Mouse (Mus musculus) spleen, postnatal 10 days (tissue): ENCODE measurements around the gene Nog.

Experiments
- DNase-seq, 2 experiments: peaks; one replicate each; pipeline ENCODE4 v3.0.0; 2021 to 2022; ENCODE audit warnings: low spot score in 2 of 2

The Nog gene

DNA sequence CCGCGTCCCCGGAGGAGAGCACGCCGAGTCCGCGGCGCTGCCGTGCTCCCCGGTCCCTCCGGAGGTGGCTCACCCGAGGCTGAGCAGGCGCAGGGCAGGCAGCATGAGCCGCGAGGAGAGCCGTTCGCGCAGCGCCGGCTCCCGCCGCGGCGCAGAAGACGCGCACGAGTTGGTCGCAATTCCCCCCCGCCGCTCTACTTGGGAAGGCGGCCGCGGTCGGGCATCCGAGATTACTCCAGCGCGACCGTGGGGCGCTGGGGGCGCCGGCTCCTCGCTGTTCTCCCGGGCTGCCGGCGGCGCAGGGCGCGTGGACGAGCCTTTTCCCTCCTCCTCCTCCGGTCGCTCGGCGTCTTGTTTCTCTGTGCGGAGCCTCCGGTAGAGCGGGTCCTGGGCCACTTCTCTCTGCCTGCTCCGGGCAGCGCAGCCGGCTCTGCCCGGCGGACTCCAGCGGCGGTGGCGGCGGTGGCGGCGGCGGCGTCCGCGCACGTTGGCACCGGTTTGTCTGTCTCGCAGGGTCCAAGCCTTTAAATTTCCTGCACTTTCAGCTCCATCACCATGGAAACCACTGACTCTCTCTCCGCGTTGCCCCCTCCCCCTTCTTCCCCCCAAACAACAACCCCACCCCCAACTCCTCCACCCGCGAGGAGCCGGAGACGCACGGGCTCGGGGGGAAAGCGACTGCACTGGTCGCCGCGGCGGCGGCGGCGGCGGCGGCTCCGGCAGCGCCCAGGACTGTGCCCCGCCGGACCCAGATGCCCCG lies at the start of gene Nog:
Nog (minus strand) TSS at position 277 of the 760 bp plus-strand sequence.
- DNase-seq = peak; percentile 7 to 23

DNA sequence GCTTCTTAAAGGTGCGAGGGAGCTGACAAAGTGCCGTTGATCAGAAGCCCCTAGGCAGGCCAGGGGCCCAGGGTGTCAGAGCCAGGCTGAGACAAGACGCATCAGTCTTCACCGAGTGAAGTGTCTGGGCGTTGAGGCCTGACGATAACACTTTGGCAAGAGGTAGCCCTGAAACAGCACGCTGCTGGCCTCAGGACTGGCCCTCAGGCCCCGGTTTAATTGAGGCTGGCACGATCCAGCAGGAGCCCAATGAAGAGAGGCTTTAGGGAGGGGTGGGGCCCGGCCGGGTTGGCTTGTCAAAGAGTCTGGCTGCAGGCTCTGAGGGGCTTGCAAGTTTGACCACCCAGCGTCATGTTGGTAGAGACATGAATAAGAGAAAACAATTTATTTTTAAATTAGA lies 38.1 kb upstream of the Nog start:
- DNase-seq = no peak

DNA sequence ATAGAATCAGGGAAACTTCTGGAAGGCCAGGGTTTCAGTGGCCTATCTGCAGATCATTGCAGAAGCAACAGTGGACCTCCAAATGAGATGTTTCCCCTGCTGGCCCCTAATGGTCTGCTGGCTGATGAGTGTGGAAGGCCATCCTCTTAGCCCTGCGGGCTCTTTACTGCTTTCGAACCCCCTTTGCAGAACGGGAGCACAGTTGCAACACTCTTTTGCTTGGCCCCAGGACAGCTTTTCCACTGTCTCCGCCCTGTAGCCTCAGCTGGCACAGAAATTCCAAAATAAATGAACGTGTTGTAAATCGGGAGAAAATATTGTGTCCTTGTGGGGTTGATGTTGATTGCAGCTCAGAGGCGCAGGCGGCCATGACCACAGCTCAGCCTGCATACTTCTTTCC lies 37.7 kb upstream of the Nog start:
- DNase-seq = no peak

GRCm38 (mm10) chr11:89337910-89338309 lies 35.8 kb upstream of the Nog start:
- no peak for DNase-seq

DNA sequence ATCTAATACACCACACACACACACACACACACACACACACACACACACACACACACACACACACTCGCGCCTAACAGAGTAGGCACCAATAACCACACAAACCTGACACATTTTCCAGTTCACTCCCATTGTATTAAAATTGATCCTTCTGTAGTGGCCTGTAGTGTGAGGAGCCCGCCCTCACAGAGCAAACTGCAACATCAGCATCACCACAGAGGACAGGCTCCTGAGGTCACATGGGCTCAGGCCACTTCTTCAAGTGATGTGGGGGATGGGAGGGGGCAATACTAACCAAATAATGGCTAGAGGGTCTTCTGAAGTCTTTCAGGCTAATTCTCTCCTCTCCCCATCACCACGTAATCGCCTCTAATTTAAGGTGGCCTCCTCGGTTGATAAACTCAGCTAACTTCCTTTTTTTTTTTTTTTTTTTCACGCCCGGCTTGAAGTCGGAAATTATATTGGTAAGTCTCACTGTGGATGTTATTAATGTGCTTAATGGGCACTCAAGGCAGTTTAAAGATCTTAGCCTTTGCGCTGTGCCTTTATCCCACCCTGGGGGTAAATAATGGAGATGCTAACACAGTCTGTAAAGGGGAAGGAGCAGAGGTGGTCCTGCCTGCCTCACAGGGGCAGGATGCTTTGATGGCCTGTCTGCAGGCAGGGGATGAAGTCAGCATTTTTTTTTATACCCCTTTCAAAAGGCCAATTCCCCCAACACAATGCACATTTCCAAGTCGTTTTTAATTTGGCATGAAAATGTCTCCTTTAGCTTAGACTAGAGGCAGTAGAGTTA lies 25.2 kb upstream of the Nog start:
- DNase-seq = no peak

DNA sequence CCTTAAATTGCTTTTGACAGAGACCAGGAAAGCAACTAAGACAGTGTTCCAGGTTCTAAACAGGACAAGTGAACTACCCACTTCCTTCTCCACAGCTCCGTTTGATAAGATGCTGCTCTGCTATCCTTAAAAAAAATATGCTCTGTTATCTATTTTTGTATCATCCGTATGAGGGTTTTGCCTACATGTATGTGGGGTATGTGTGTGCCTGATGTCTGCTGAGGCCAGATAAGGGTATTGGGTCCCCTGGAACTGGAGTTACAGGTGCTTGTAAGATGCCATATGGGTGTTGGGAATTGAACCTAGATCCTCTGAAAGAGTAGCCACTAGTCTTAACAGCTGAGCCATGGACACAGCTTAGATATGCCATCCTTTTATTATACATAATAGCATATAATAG lies 19.6 kb upstream of the Nog start:
- DNase-seq = no peak

- no peak for DNase-seq
These were observed 17.5 kb upstream of the Nog start for GRCm38 (mm10) chr11:89319675-89320074.

DNA sequence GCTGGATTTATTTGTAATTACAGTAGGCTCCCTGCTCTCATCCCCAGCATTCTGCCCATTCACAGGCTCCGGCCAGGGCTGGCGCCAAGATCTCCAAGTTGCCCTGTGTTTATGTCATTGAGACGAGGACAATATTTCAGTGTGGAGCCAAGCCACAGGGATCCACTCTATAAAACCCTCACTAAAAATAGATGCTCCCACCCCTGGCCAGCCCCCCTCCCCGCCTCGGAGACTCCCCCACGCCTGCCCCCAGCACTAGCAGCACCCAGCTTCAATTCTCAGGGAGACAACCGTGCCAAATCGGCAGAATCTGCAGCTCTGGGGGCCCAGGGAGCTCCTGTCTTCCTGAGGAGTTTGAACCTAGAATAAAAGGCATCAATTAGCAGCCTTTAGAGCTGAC lies 16.2 kb upstream of the Nog start:
- no peak for DNase-seq

- no peak for DNase-seq
These were observed 15.6 kb upstream of the Nog start for GRCm38 (mm10) chr11:89317757-89318156.

DNA sequence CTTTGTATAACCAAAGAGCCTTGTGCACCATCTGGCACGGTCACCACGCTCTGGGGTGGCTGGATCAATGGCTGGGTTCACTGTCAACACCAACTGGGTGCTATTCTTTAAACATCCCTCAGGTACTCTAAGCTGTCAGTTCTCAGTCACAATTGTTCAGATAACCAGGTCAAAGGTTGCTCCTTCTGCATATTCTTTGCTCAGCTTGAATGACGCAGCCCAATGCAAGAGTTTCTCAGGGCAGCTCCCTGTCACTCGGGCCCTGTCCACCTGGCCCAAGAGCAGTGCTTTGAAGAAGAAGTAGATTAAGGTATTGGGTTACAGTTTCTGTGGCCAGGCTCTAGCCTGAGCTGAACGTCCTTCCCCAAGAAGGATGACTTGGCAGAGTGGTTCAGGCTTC lies 12.2 kb upstream of the Nog start:
- DNase-seq = no peak

- no peak for DNase-seq
These were observed 10.2 kb upstream of the Nog start for GRCm38 (mm10) chr11:89312378-89312777.

DNA sequence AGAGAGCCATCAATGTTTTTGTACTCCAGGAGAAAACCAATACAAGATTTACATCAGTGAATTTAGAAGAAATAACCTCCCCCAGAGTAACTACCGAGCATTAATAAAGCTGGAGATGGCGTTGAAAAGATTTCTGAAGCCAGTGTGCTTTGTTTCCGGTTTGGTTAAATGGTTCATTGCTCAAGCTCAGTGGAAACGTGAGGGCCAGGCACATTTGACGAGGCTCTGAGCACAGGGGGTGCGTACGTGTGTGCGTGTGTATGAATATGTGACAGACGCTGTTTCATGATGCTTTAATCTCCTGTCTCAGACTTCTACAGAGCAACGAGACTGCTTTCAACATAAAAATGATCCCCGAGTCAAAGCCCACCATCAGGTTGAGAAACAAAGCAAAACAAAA lies 8.1 kb upstream of the Nog start:
- DNase-seq = no peak

- peak; percentile 24 to 81 for DNase-seq
These were observed 1.3 kb upstream of the Nog start for GRCm38 (mm10) chr11:89303421-89303820.

- peak in 1 of 2 experiments; percentile 24 for DNase-seq
These were observed 666 bp upstream of the Nog start for GRCm38 (mm10) chr11:89302816-89303180.

DNA sequence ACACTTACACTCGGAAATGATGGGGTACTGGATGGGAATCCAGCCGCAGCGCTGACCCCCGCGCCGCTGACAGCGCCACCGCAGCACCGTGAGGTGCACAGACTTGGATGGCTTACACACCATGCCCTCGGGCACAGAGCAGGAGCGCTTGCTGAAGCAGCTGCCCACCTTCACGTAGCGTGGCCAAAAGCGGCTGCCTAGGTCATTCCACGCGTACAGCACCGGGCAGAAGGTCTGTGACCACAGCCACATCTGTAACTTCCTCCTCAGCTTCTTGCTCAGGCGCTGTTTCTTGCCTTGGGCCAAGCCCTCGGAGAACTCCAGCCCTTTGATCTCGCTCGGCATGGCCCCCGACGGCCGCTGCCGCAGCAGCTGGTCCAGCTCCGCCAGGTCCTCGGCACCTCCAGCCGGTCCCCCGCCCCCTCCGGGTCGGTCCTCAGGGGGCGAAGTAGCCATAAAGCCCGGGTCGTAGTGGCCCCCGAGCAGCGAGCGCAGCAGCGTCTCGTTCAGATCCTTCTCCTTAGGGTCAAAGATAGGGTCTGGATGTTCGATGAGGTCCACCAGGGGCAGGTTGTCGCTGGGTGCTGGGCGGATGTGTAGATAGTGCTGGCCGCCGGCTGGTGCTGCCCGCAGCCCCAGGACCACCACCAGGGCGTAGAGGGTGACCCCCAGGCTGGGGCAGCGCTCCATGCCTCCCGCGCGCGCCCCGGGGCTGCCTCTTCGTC lies 639 bp downstream of the Nog start:
- DNase-seq = peak; percentile 11 to 15

DNA sequence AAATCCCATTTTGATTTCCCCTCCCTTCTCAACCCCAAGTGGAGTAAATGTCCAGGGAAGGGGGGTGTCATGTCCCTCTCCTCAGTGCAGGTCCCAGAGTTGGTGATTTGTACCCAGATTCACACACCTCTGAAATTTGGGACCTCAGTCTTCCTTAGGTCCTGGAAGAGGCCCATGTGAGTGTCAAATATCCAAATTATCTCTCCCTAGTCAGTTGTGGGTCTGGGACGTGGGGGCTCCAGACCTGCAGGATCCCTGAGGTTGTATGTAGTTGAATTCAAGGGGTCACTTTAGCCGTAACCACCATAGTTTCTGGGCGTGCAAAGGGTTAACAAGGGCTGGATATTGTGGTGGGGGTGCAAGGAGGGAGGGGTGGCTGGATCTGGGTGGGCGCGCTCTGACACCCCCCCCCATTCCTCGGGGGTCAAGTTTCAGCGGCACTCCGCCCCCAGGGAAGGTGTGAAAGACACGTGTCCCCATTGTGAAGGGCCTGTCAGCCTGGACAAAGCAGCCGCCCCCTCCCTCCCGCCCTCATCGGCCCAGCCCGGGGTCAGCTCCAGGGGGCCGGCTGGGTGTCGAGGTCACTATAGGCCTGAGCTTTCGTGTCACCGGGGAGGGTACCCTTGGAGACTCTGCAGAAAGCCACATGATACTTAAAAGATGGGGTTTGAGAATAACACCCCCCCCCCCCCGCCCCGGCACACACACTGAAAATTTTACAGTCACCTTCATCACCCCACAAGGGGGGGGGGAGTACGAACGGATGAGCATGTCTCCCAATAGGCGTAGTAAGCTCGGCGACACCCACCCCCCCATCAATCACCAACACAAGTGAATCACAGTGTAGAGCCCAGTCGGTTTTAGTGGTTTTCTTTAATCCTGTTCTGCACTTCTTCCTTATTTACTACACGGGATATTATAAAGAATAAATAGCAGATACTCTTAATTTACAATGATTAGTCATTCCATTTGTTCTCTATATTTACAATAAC lies 2.1 kb downstream of the Nog start:
- no peak for DNase-seq

- no peak for DNase-seq
These were observed 2.9 kb downstream of the Nog start for GRCm38 (mm10) chr11:89299116-89299783.

DNA sequence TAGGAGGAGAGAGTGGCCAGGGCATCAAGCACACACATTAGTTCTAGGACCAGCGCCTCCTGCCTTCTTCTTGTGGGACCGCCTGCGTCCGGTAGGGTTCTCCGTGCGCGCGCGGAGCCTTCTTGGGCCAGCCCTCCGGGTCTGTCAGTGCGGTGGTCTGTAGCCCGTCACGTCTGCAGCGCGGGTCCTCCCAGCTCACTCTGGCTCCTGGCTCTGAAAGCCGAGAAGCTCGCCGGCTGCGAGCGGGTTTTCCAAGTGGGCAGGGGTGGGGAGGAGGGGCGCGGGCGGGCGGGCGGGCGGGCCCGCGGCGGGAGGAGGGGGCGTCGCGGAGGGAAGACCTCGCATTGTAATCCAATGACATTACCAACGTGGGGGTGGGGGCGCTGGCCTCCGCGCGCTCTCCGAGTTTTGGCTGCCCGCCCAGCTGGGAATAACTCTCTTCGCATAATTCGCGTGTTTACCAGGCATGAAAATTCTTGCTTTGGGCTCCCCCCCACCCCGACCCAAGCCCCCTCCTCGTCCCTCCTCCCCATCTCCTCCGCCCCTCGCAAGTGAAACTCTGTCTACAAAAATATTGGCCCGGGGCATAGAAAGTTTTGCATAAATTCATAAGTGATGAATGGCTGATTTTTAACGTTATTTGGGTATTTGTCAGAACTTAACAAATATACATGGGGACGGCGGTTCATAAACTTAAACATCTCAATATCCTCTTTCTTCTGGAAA lies 3.7 kb downstream of the Nog start:
- peak in 1 of 2 experiments; percentile 17 for DNase-seq

DNA sequence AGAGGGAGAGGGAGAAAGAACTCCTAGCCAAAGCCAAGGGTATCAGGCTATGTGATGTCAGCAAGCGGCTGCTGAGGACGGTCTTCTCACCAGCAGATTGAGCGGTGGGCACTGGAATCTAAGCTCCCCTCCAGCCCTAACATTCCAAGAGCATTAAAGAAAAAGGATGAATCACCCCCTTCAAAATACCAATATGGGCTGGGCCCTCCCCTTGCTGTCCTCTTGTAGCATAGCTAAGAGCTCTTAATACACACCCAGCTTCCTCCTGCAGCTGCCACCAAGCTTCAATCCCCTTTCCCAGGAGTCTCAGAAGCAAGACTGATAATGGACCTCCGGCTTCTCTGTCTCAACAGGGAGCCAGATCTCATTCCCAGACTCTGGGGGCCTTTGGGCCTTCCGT lies 4.6 kb downstream of the Nog start:
- no peak for DNase-seq

DNA sequence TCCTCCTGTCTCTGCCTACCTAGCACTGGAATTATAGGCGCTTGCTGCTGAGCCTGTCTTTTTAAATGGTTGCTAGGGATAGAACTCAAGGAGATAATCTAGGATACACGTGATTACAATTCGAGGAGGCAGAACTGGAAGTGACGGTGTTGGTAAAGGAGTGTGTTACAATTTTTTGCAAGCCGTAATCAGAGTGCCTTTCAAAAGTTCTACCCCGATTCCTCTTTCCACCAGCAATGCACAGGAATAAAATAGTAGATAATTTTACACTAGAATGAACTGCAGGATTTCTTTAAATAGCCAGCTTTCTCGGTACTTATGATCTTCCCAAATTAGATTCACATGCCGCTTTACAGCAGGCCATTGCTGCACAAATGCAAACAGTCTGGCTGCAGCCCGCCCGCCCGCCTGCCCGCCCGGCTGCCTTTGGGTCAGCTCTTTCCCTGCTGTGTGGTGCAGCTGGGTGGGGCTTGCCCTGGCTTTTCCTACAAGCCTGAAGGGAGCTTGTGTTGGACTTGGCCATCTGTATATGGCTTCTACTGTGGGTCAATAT lies 32.2 kb downstream of the Nog start:
- no peak for DNase-seq
